Mouse (Mus musculus) heart, postnatal 14 days (tissue): Measurements from ENCODE around the gene Kdf1. TPM values are rescaled to one million over a fixed set of nuclear protein-coding genes. Genes with fewer than 3 reads are reported as not detected.

Experiments
- DNase-seq, 2 experiments: peaks; one replicate each; pipeline ENCODE4 v3.0.0; 2021 to 2022
- intact Hi-C: fragments of 180-260 bp; cut with DNase I; formaldehyde crosslinking; loops from one replicate; pipeline ENCODE4 v1.15.1; 2025
- microRNA-seq, 2 experiments: library from miRNA; unstranded; fragments of <30 nt; microRNA quantifications; one replicate each; pipeline ENCODE4 v1.2.0; 2021 to 2022
- total RNA-seq, 2 experiments: library from RNA; stranded (reverse); gene quantifications; 2 replicates each; pipeline ENCODE4 v1.2.3; 2021

The Kdf1 gene
- total RNA-seq, 2 experiments from 2014 or later: not detected

GRCm38 (mm10) chr4:133552768-133553447 is 34.1 kb downstream of the Kdf1 start, which contains the start of gene Nr0b2:
TSS of gene Nr0b2 (plus strand) at chr4:133553376.
- intact Hi-C loops: no loop called here
- DNase-seq: peak; percentile 44 to 53

DNA sequence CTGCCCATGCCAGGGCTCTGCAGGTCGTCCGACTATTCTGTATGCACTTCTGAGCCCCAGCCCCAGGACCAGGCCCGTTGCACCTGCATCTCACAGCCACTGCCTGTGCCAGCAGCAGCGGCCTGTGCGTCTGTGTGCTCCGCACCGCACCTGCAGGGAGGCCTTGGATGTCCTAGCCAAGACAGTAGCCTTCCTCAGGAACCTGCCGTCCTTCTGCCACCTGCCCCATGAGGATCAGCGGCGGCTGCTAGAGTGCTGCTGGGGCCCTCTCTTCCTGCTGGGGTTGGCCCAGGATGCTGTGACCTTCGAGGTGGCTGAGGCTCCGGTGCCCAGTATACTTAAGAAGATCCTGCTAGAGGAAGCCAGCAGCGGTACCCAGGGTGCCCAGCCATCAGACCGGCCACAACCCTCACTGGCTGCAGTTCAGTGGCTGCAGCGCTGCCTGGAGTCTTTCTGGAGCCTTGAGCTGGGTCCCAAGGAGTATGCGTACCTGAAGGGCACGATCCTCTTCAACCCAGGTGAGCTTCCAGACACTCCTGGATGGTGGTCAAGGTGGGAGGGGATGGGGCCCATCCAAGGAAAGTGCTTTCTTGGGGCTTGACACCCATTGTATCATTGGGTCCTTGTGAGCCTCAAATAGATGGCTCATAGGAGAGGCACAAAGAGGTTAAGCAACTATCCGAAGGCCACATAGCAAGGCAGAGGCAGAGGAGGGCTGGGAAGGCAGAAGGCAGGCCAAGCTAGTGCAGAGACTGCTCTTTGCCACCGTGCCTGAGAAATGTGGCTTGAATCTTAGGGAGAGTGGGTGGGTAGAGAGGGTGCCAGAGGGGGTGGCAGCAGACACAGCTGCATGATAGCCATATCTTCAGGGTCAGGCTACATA is 34.9 kb downstream of the Kdf1 start:
- DNase-seq: peak; percentile 29 to 31

DNA sequence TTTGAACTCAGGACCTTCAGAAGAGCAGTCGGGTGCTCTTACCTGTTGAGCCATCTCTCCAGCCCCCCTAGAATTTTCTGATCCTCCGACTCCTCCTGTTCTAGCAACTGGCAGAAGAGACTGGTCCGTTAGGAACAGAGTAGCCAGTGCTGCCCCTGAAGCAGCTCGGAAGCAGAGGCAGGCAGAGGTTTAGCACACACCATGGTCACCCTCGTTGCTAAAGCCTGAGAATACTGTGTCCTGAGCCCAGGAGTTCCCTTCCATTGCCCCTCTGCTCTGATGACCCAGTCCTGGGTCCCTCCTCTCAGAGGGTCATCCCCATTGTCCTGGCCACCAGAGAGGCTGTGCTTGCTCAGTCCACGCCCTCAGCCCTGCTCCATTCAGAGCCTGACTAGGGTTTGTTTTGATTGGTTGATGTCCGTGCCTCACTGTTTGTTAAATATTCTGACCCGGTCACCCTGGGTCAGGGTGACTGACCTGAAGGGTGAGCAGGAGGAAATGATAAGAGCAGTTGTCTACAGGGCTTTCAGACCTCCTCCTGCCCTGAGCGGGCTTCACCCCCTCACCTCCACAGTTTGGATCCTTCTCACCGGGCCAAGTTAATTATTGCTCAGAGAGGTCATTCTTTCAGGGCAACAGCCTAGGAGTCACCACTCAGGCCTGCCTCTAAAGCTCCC is 38.4 kb downstream of the Kdf1 start:
- intact Hi-C loops: no loop called here
- no peak for DNase-seq

More for the DNA sequence above, 34.9 kb downstream of the Kdf1 start:
- intact Hi-C loops: no loop called here

DNA sequence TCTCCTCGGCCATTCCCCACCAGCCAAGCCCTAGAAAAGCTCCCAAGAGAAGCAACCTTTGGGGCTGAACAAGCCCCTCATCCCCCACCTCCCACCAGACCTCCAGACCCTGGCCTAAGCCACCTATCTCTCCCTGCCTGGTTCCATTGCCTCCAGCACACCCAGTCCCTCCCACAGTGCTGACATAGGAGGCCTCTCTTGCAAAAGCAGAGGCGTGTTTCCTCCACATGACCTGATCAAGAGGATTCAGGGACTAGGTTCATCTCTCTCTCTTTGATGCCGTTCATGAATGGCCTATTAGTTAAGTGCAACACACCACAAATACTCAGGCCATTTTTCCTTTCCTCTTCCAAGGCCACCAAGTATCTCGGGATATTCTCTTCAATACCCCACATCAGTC is 41.1 kb downstream of the Kdf1 start:
- no peak for DNase-seq
- intact Hi-C loops: no loop called here

GRCm38 (mm10) chr4:133561622-133562021 is 42.9 kb downstream of the Kdf1 start:
- intact Hi-C loops: no loop called here

DNA sequence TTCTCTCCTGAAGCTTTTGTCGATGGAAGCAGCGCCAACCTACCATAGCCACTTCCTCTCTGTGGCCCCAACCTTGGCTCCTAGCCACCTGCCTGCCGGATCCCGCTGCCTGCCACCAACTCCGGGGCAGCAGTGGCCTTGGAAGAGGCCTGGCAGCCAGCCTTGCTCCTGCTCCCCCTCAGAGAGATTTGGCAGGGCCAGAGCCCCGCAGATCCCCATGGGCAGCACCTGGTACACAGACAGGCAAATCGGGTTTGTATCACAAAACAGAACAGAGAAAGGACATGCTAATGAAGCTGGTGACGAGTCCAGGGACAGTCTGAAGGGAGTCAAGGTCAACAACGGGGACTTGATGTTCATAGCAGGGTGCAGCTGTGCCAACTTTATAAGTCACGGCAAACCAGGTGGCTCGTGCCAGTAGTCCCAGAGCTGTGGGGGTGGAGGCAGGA is 44.4 kb downstream of the Kdf1 start:
- intact Hi-C loops: no loop called here
- DNase-seq: peak; percentile 77 to 80

More at GRCm38 (mm10) chr4:133561622-133562021, 42.9 kb downstream of the Kdf1 start:
- no peak for DNase-seq

GRCm38 (mm10) chr4:133567251-133567650 is 48.5 kb downstream of the Kdf1 start:
- no peak for DNase-seq
- intact Hi-C loops: no loop called here

DNA sequence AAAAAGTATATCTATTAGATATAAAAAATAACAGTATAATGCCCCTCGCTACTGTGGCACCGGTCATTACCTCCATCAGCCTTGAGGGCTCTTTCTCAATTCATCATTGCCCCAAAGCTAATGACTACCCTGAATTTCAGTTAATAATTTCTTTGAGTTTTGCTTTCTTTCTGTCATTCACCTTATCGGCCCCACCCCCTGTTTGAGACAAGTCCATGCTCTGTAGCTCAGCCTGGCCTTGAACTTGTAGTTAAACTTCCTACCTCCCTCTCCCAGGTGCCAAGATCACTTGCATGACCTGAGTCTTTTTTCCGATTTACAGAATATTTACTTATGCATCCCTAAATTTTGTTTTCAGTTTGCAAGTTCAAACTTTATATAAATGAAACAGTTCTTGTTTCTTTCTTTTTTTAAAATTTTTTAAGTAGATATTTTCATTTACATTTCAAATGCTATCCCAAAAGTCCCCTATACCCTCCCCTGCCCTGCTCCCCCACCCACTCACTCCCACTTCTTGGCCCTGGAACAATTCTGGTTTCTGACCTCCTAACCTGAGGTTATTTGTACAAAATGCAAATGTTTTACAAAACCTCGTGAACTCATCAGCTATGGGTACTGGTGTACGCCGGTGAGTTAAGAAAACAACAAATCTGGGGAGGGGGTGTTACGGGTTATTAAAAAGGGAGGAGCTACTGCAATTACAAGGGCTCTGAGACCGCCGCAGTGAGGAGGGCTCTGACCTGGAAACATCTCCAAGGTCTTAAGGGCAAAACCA is 50.7 kb downstream of the Kdf1 start:
- no peak for DNase-seq
- intact Hi-C loops: no loop called here

DNA sequence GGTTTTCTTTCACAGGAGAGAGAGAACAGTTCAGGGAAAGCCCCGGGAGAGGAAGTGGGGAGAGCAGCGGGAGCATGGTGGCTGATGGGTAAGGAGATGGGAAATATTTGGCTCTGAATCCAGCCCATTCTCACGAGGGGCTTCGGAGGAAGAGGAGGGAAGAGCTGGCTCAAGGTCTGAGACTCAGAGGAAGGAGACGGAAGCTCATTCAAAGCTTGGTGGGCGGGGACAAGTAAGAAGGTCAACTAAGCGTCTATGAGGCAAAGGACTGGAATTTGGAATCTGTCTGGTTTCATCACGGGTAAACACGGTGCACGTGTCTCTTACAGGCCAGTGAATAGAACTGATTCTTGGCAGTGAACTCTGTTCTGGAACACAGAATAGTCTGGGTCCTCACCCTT is 51.3 kb downstream of the Kdf1 start:
- no peak for DNase-seq

GRCm38 (mm10) chr4:133574070-133574842 is 55.5 kb downstream of the Kdf1 start, which contains the start of gene Gpatch3:
TSS of gene Gpatch3 (plus strand) at chr4:133574745.
- intact Hi-C loops: no loop called here

More for the DNA sequence above, 51.3 kb downstream of the Kdf1 start:
- intact Hi-C loops: no loop called here

DNA sequence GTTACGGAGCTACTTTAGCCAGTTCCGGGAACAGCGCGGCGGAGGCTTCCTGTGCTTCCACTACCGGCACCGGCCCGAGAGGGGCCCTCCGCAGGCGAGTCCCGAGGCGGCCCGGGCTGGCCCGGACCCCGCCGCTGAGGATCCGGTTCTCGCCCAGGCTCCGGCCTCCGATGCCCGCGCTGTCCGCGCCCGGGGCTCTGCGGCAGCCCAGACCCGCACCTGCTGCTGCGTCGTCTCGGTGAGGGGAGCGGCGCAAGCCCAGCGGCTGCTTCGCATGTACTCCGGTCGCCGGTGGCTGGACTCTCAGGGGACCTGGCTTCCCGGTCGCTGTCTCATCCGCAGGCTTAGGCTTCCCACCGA is 56.1 kb downstream of the Kdf1 start:
- no peak for DNase-seq
- intact Hi-C loops: no loop called here

More at GRCm38 (mm10) chr4:133574070-133574842, 55.5 kb downstream of the Kdf1 start, which contains the start of gene Gpatch3:
- DNase-seq: peak; percentile 89 to 94

- no peak for DNase-seq
- intact Hi-C loops: no loop called here
Observed at GRCm38 (mm10) chr4:133577983-133578382, 59.2 kb downstream of the Kdf1 start.

Small RNA genes lying within 50 kb of the gene (microRNA-seq; reads per million reads assigned to microRNA genes)
- 0 reads per million in 2 experiments for gene Gm23158

Other genes with a start within 250 kb of the Kdf1 start
- gene Tmem222, start 241.2 kb upstream of the Kdf1 start, total RNA-seq: 10 to 100 TPM; 25.1 to 27.0 TPM
- gene Wdtc1, start 165.5 kb upstream of the Kdf1 start, total RNA-seq: 10 to 100 TPM; 65.7 to 70.6 TPM
- 10 to 100 TPM; 21.2 to 22.9 TPM for gene Slc9a1, start 149.3 kb upstream of the Kdf1 start, total RNA-seq
- gene Tent5b, start 38.8 kb upstream of the Kdf1 start, total RNA-seq: 1 to 10 TPM; 3.5 to 5.1 TPM
- 1 to 10 TPM; 1.6 to 3.1 TPM for gene Trnp1, start 20.4 kb upstream of the Kdf1 start, total RNA-seq
- gene Nudc, start 27.0 kb downstream of the Kdf1 start, total RNA-seq: 10 to 100 TPM; 57.8 to 60.2 TPM
- gene Nr0b2, start 34.4 kb downstream of the Kdf1 start, total RNA-seq: 10 to 100 TPM; 20.1 to 23.2 TPM
- gene Gpatch3, start 55.8 kb downstream of the Kdf1 start, total RNA-seq: 1 to 10 TPM; 4.2 to 4.9 TPM
- 1 to 10 TPM; 7.7 to 8.6 TPM for gene Gpn2, start 65.4 kb downstream of the Kdf1 start, total RNA-seq
- 1 to 10 TPM; 1.9 TPM for gene Sfn, start 83.2 kb downstream of the Kdf1 start, total RNA-seq
- gene Zdhhc18, start 131.2 kb downstream of the Kdf1 start, total RNA-seq: 10 to 100 TPM; 17.6 to 21.6 TPM
- 10 to 100 TPM; 10.4 to 10.7 TPM for gene Pigv, start 153.7 kb downstream of the Kdf1 start, total RNA-seq
- gene Arid1a, start 237.8 kb downstream of the Kdf1 start, total RNA-seq: 10 to 100 TPM; 45.2 to 48.8 TPM